In genomic region chr13:83525716-83526005, GRCm38 (mm10) we compare ENCODE assay signal across 9 mouse cellular contexts. TPM values are rescaled to one million over a fixed set of nuclear protein-coding genes. Genes with fewer than 3 reads are reported as not detected.
DNase-seq lines count a peak whose midpoint lies in the region; ATAC-seq and TF ChIP-seq lines count a peak whose summit lies in the region.
"Had no signal": no experiment of that assay in that cellular context is flagged by ENCODE, and none has a peak within 500 bp of the region (broad histone marks: within the 10 kb centered on the region; RNA-seq: fewer than 3 reads in every experiment).

No protein-coding gene starts in this region.

- H3K36me3 ChIP-seq in kidney, postnatal 0 days (ENCODE audit: insufficient read depth, low read length): no peaks in the 10 kb centered on the region
- no peaks in the 10 kb centered on the region for H3K36me3 ChIP-seq in embryonic facial prominence, embryonic 15.5 days
- H3K36me3 ChIP-seq in intestine, embryonic 16.5 days (ENCODE audit: control insufficient read depth, insufficient read depth, low read length): no peaks in the 10 kb centered on the region

- H3K4me3 ChIP-seq in kidney, postnatal 0 days (replicated peaks; ENCODE audit: low read depth, low read length): peak overlapping the region; percentile 68
- peak overlapping the region; percentile 68 for H3K4me3 ChIP-seq in embryonic facial prominence, embryonic 15.5 days (replicated peaks)
- H3K4me3 ChIP-seq in intestine, embryonic 16.5 days (ENCODE audit: low read length): peak overlapping the region; percentile 65

- DNase-seq in kidney, postnatal 0 days (ENCODE audit: low spot score): peak; percentile 18
- DNase-seq in kidney, adult 18-20 months: no peak
- DNase-seq in urinary bladder, postnatal 25 days (ENCODE audit: low spot score): no peak
- no peak for DNase-seq in spleen, adult 12 weeks (ENCODE audit: low spot score)
- DNase-seq in adrenal gland, adult 8-10 months: no peak
- DNase-seq: cerebellum, postnatal 36 days had no signal

- WGBS in kidney, postnatal 0 days: 49% methylated on average over 2 of the region's 2 CpGs
- 45% methylated on average over 2 of the region's 2 CpGs for WGBS in embryonic facial prominence, embryonic 15.5 days
- 32% methylated on average over 2 of the region's 2 CpGs for WGBS in intestine, embryonic 16.5 days

- no peaks in the 10 kb centered on the region for H3K4me1 ChIP-seq in kidney, postnatal 0 days (replicated peaks; ENCODE audit: insufficient read depth, low read length)
- no peaks in the 10 kb centered on the region for H3K4me1 ChIP-seq in embryonic facial prominence, embryonic 15.5 days
- H3K4me1 ChIP-seq in intestine, embryonic 16.5 days (ENCODE audit: control insufficient read depth, insufficient read depth, low read length): 0 out of 2 replicates have a peak, but pooled peaks cover 2% of the 10 kb centered on the region

- no peaks in the 10 kb centered on the region for H3K27me3 ChIP-seq in kidney, postnatal 0 days (ENCODE audit: insufficient read depth, low read length)
- H3K27me3 ChIP-seq in embryonic facial prominence, embryonic 15.5 days: no peaks in the 10 kb centered on the region
- peaks cover 7% of the 10 kb centered on the region; the same call in 1 of the 2 replicates for H3K27me3 ChIP-seq in intestine, embryonic 16.5 days (replicated peaks; ENCODE audit: control insufficient read depth, insufficient read depth, low read length)

- H3K9me3 ChIP-seq in kidney, postnatal 0 days (replicated peaks; ENCODE audit: low read length): no peaks in the 10 kb centered on the region
- no peaks in the 10 kb centered on the region for H3K9me3 ChIP-seq in embryonic facial prominence, embryonic 15.5 days (replicated peaks)
- H3K9me3 ChIP-seq in intestine, embryonic 16.5 days (ENCODE audit: control insufficient read depth, low read length): no peaks in the 10 kb centered on the region

- ATAC-seq in kidney, postnatal 0 days (replicated peaks; ENCODE audit: low FRiP score, low read depth): no peak
- ATAC-seq in embryonic facial prominence, embryonic 15.5 days (ENCODE audit: insufficient number of reproducible peaks, low FRiP score, low TSS enrichment, low read depth): no peak
- ATAC-seq in intestine, embryonic 16.5 days: no peak
- peak; percentile 41; the same call in 1 of the 2 replicates for ATAC-seq in monocyte, adult 5-6 weeks (replicated peaks; ENCODE audit: insufficient number of reproducible peaks, low FRiP score, low TSS enrichment, poor library complexity, severe bottlenecking)

- no peak for TF ChIP-seq CTCF in kidney, postnatal 0 days (IDR thresholded peaks at IDR 0.05; ENCODE audit: low read depth)

- peak overlapping the region; percentile 79 for H3K4me2 ChIP-seq in kidney, postnatal 0 days (ENCODE audit: low read length)
- H3K4me2 ChIP-seq in embryonic facial prominence, embryonic 15.5 days (replicated peaks): peak overlapping the region; percentile 62
- peak overlapping the region; percentile 67 for H3K4me2 ChIP-seq in intestine, embryonic 16.5 days (ENCODE audit: low read depth, low read length)

- 0 out of 2 replicates have a peak overlapping the region, but pooled peaks have one; percentile 54 for H3K9ac ChIP-seq in kidney, postnatal 0 days (ENCODE audit: low read depth, low read length)
- H3K9ac ChIP-seq in embryonic facial prominence, embryonic 15.5 days: peak overlapping the region; percentile 24
- peak overlapping the region; percentile 68 for H3K9ac ChIP-seq in intestine, embryonic 16.5 days (ENCODE audit: low read depth, low read length)

- H3K27ac ChIP-seq in kidney, postnatal 0 days: no peak overlapping the region; the same call in 1 of the 2 replicates
- H3K27ac ChIP-seq in embryonic facial prominence, embryonic 15.5 days (replicated peaks): peak overlapping the region; percentile 92
- H3K27ac ChIP-seq in intestine, embryonic 16.5 days (ENCODE audit: low read length): 0 out of 2 replicates have a peak overlapping the region, but pooled peaks have one; percentile 27

RNA-seq across cellular contexts. Expression of gene Mef2c, which starts 21.8 kb away (rescaled TPM):
- polyA plus RNA-seq in kidney, postnatal 0 days (2015; fragmentation: Nextera tagmentation; extraction: Ambion mirVana): 51.8 and 55.1 TPM in 2 replicates
- 166 and 185 TPM in 2 replicates for polyA plus RNA-seq in embryonic facial prominence, embryonic 15.5 days (2015; fragmentation: Nextera tagmentation; extraction: Ambion mirVana)
- polyA plus RNA-seq in intestine, embryonic 16.5 days (2015; fragmentation: Nextera tagmentation; extraction: Ambion mirVana): 26.3 and 30.6 TPM in 2 replicates
- total RNA-seq in monocyte, adult 5-6 weeks (2017): 206 to 301 TPM (median 262 TPM) in 3 replicates
- total RNA-seq in adrenal gland, adult 8-10 months (2022): 10 to 100 TPM; 40.6 to 83.3 (median 62.7) TPM
